ENCODE assay signal across 16 mouse cellular contexts in the genomic region with DNA sequence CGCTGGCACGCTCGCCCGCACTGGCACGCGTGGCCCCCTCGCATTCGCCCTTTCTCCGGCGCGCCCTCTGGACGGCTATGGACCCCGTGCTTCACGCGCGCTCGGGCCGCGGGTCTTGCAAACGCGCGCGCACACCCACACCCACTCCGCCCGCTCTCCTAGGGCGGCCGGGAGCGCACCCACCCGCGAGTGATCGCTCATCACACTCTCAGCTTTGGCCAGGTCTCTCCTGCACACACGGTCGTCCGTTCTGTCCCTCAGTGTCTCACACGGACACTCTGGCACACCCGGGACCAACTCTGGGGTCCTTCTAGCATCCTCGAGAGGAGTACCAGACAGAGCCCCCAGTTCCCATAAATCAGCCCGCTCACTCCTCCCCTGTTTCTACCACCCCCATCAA. TPM values are rescaled to one million over a fixed set of nuclear protein-coding genes. Genes with fewer than 3 reads are reported as not detected.
DNase-seq lines count a peak whose midpoint lies in the region; ATAC-seq and TF ChIP-seq lines count a peak whose summit lies in the region.
"Not testable (repeated sequence)": the region's sequence is repeated elsewhere in the genome, so short reads cannot be mapped to it uniquely, and the experiment has no call there.
"Had no signal": no experiment of that assay in that cellular context is flagged by ENCODE, and none has a peak within 500 bp of the region (broad histone marks: within the 10 kb centered on the region; RNA-seq: fewer than 3 reads in every experiment).

No protein-coding gene starts in this region.

- not testable (repeated sequence) for DNase-seq in left cerebral cortex, adult 2 months (ENCODE audit: extremely low spot score in 1 of 2, low spot score in 2 of 2); midbrain, postnatal 0 days (ENCODE audit: low spot score)

- not testable (repeated sequence) for ATAC-seq in embryonic facial prominence, embryonic 13.5 days (ENCODE audit: insufficient number of reproducible peaks, insufficient read depth, low FRiP score, low TSS enrichment, low read depth); forebrain, embryonic 15.5 days (replicated peaks); heart, embryonic 14.5 days (ENCODE audit: insufficient number of reproducible peaks, insufficient read depth, low FRiP score, low read depth); hindbrain, embryonic 15.5 days (ENCODE audit: low FRiP score, low read depth); lung, embryonic 16.5 days (ENCODE audit: low read depth); midbrain, postnatal 0 days (ENCODE audit: low FRiP score)

- not testable (repeated sequence) for TF ChIP-seq CTCF in left cerebral cortex, adult 2 months (IDR thresholded peaks at IDR 0.05); midbrain, postnatal 0 days (IDR thresholded peaks at IDR 0.05)

- peak overlapping the region; percentile 47 for H3K4me2 ChIP-seq in embryonic facial prominence, embryonic 13.5 days
- H3K4me2 ChIP-seq in forebrain, embryonic 15.5 days (replicated peaks) = peak overlapping the region; percentile 38
- H3K4me2 ChIP-seq in heart, embryonic 14.5 days (ENCODE audit: low read length) = peak overlapping the region; percentile 37
- peak overlapping the region; percentile 45 for H3K4me2 ChIP-seq in hindbrain, embryonic 15.5 days
- peak overlapping the region; percentile 35; the same call in 1 of the 2 replicates for H3K4me2 ChIP-seq in lung, embryonic 16.5 days (ENCODE audit: low read depth, low read length)
- peak overlapping the region; percentile 32; the same call in 1 of the 2 replicates for H3K4me2 ChIP-seq in midbrain, postnatal 0 days (ENCODE audit: low read depth, low read length, poor library complexity, severe bottlenecking)

- peak overlapping the region; percentile 26; the same call in 1 of the 2 replicates for H3K4me3 ChIP-seq in embryonic facial prominence, embryonic 13.5 days
- peak overlapping the region; percentile 23 for H3K4me3 ChIP-seq in forebrain, embryonic 15.5 days
- not testable (repeated sequence) for H3K4me3 ChIP-seq in heart, embryonic 14.5 days (ENCODE audit: control insufficient read depth in 1 of 2, insufficient read depth in 1 of 2, low read depth in 1 of 2, low read length in 2 of 2)
- peak overlapping the region; percentile 24 for H3K4me3 ChIP-seq in hindbrain, embryonic 15.5 days
- 0 out of 2 replicates have a peak overlapping the region, but pooled peaks have one; percentile 36 for H3K4me3 ChIP-seq in left cerebral cortex, adult 2 months
- peak overlapping the region; percentile 19; the same call in 1 of the 2 replicates for H3K4me3 ChIP-seq in lung, embryonic 16.5 days (ENCODE audit: low read length)
- peak overlapping the region; percentile 24; the same call in 1 of the 2 replicates for H3K4me3 ChIP-seq in midbrain, postnatal 0 days (ENCODE audit: low read depth, low read length)

- WGBS in embryonic facial prominence, embryonic 13.5 days = 1% methylated on average over 14 of the region's 38 CpGs
- 5% methylated on average over 14 of the region's 38 CpGs for WGBS in forebrain, embryonic 15.5 days
- 8% methylated on average over 14 of the region's 38 CpGs for WGBS in heart, embryonic 14.5 days
- WGBS in hindbrain, embryonic 15.5 days = 2% methylated on average over 17 of the region's 38 CpGs
- WGBS in lung, embryonic 16.5 days = 3% methylated on average over 11 of the region's 38 CpGs
- 3% methylated on average over 16 of the region's 38 CpGs for WGBS in midbrain, postnatal 0 days

- intact Hi-C loops in left cerebral cortex, adult 2 months (cut with DNase I) = loop anchor here (2.0 kb wide), 1 partner anchor 227 kb away; no protein-coding TSS in a partner anchor

- not testable (repeated sequence) for H3K9ac ChIP-seq in embryonic facial prominence, embryonic 13.5 days; forebrain, embryonic 15.5 days (replicated peaks); heart, embryonic 14.5 days (ENCODE audit: low read length); hindbrain, embryonic 15.5 days; lung, embryonic 16.5 days (ENCODE audit: low read length); midbrain, postnatal 0 days (replicated peaks; ENCODE audit: low read length, poor library complexity, severe bottlenecking)

- not testable (repeated sequence) for H3K36me3 ChIP-seq in embryonic facial prominence, embryonic 13.5 days; forebrain, embryonic 15.5 days; heart, embryonic 14.5 days (ENCODE audit: control insufficient read depth, insufficient read depth, low read length); hindbrain, embryonic 15.5 days; lung, embryonic 16.5 days (ENCODE audit: control insufficient read depth, insufficient read depth, low read length); midbrain, postnatal 0 days (ENCODE audit: insufficient read depth, low read length)

- H3K4me1 ChIP-seq in embryonic facial prominence, embryonic 13.5 days; forebrain, embryonic 15.5 days; heart, embryonic 14.5 days (ENCODE audit: control insufficient read depth in 2 of 2, insufficient read depth in 2 of 2, low read length in 2 of 2); hindbrain, embryonic 15.5 days (replicated peaks); lung, embryonic 16.5 days (replicated peaks; ENCODE audit: control insufficient read depth, insufficient read depth, low read length); midbrain, postnatal 0 days (ENCODE audit: insufficient read depth, low read length): not testable (repeated sequence)

- H3K9me3 ChIP-seq in embryonic facial prominence, embryonic 13.5 days; forebrain, embryonic 15.5 days; heart, embryonic 14.5 days (ENCODE audit: control insufficient read depth, low read length); hindbrain, embryonic 15.5 days; lung, embryonic 16.5 days (ENCODE audit: control insufficient read depth, low read length); midbrain, postnatal 0 days (ENCODE audit: low read length): not testable (repeated sequence)

- not testable (repeated sequence) for H3K27me3 ChIP-seq in embryonic facial prominence, embryonic 13.5 days; forebrain, embryonic 15.5 days; heart, embryonic 14.5 days (ENCODE audit: control insufficient read depth, insufficient read depth, low read length); hindbrain, embryonic 15.5 days; lung, embryonic 16.5 days (ENCODE audit: control insufficient read depth, insufficient read depth, low read depth, low read length); midbrain, postnatal 0 days (ENCODE audit: insufficient read depth, low read length)

- not testable (repeated sequence) for H3K27ac ChIP-seq in embryonic facial prominence, embryonic 13.5 days; forebrain, embryonic 15.5 days (replicated peaks); heart, embryonic 14.5 days (replicated peaks in 1 of 2; ENCODE audit: control insufficient read depth in 1 of 2, insufficient read depth in 1 of 2, low read depth in 2 of 2, low read length in 2 of 2); hindbrain, embryonic 15.5 days (replicated peaks); left cerebral cortex, adult 2 months; lung, embryonic 16.5 days (ENCODE audit: low read length); midbrain, postnatal 0 days (ENCODE audit: low read depth, low read length)

RNA-seq across cellular contexts. Expression of a gene that starts 1.1 kb away (rescaled TPM):
- 11.2 and 16.3 TPM in 2 replicates for polyA plus RNA-seq in embryonic facial prominence, embryonic 13.5 days (2015; fragmentation: Nextera tagmentation; extraction: Ambion mirVana)
- polyA plus RNA-seq in forebrain, embryonic 15.5 days (2015; fragmentation: Nextera tagmentation; extraction: Ambion mirVana) = 15.8 and 16.6 TPM in 2 replicates
- 1.2 and 2.8 TPM in 2 replicates for polyA plus RNA-seq in heart, embryonic 14.5 days (2014; fragmentation: Nextera tagmentation; extraction: Ambion mirVana)
- 29.1 and 33.0 TPM in 2 replicates for polyA plus RNA-seq in hindbrain, embryonic 15.5 days (2015; fragmentation: Nextera tagmentation; extraction: Ambion mirVana)
- 100 to 1,000 TPM; 120 to 127 TPM for total RNA-seq in left cerebral cortex, adult 2 months (2021)
- 6.9 and 8.4 TPM in 2 replicates for polyA plus RNA-seq in lung, embryonic 16.5 days (2015; fragmentation: Nextera tagmentation; extraction: Ambion mirVana)
- 61.6 and 69.2 TPM in 2 replicates for total RNA-seq in midbrain, postnatal 0 days (2014; rRNA removed)
- polyA plus RNA-seq in midbrain, postnatal 0 days (2015; fragmentation: Nextera tagmentation; extraction: Ambion mirVana) = 20.1 and 23.4 TPM in 2 replicates
- total RNA-seq: megakaryocyte progenitor cell, adult 5-6 weeks had no signal
- polyA plus RNA-seq: erythroblast, embryonic 14.5 days had no signal

RNA-seq across cellular contexts. Expression of a gene that starts 4.0 kb away (rescaled TPM):
- polyA plus RNA-seq in embryonic facial prominence, embryonic 13.5 days (2015; fragmentation: Nextera tagmentation; extraction: Ambion mirVana) = 427 and 512 TPM in 2 replicates
- 23.8 and 26.4 TPM in 2 replicates for polyA plus RNA-seq in forebrain, embryonic 15.5 days (2015; fragmentation: Nextera tagmentation; extraction: Ambion mirVana)
- polyA plus RNA-seq in heart, embryonic 14.5 days (2014; fragmentation: Nextera tagmentation; extraction: Ambion mirVana) = 120 and 136 TPM in 2 replicates
- polyA plus RNA-seq in hindbrain, embryonic 15.5 days (2015; fragmentation: Nextera tagmentation; extraction: Ambion mirVana) = 39.4 and 41.6 TPM in 2 replicates
- 10 to 100 TPM; 43.1 to 47.7 TPM for total RNA-seq in left cerebral cortex, adult 2 months (2021)
- 111 and 120 TPM in 2 replicates for polyA plus RNA-seq in lung, embryonic 16.5 days (2015; fragmentation: Nextera tagmentation; extraction: Ambion mirVana)
- 21.8 and 26.5 TPM in 2 replicates for total RNA-seq in midbrain, postnatal 0 days (2014; rRNA removed)
- polyA plus RNA-seq in midbrain, postnatal 0 days (2015; fragmentation: Nextera tagmentation; extraction: Ambion mirVana) = 28.8 and 35.3 TPM in 2 replicates

RNA-seq across cellular contexts. Expression of a gene that starts 17.5 kb away (rescaled TPM):
- 84.5 and 93.3 TPM in 2 replicates for polyA plus RNA-seq in embryonic facial prominence, embryonic 13.5 days (2015; fragmentation: Nextera tagmentation; extraction: Ambion mirVana)
- 58.0 and 70.0 TPM in 2 replicates for polyA plus RNA-seq in forebrain, embryonic 15.5 days (2015; fragmentation: Nextera tagmentation; extraction: Ambion mirVana)
- polyA plus RNA-seq in heart, embryonic 14.5 days (2014; fragmentation: Nextera tagmentation; extraction: Ambion mirVana) = 47.1 and 48.6 TPM in 2 replicates
- polyA plus RNA-seq in hindbrain, embryonic 15.5 days (2015; fragmentation: Nextera tagmentation; extraction: Ambion mirVana) = 58.7 and 58.8 TPM in 2 replicates
- 10 to 100 TPM; 27.7 to 30.7 TPM for total RNA-seq in left cerebral cortex, adult 2 months (2021)
- 80.5 and 85.0 TPM in 2 replicates for polyA plus RNA-seq in lung, embryonic 16.5 days (2015; fragmentation: Nextera tagmentation; extraction: Ambion mirVana)
- total RNA-seq in midbrain, postnatal 0 days (2014; rRNA removed) = 38.3 and 39.7 TPM in 2 replicates
- polyA plus RNA-seq in midbrain, postnatal 0 days (2015; fragmentation: Nextera tagmentation; extraction: Ambion mirVana) = 44.3 and 49.9 TPM in 2 replicates

RNA-seq across cellular contexts. Expression of a gene that starts 27.2 kb away (rescaled TPM):
- 123 and 128 TPM in 2 replicates for polyA plus RNA-seq in embryonic facial prominence, embryonic 13.5 days (2015; fragmentation: Nextera tagmentation; extraction: Ambion mirVana)
- 304 and 307 TPM in 2 replicates for polyA plus RNA-seq in forebrain, embryonic 15.5 days (2015; fragmentation: Nextera tagmentation; extraction: Ambion mirVana)
- 122 and 134 TPM in 2 replicates for polyA plus RNA-seq in heart, embryonic 14.5 days (2014; fragmentation: Nextera tagmentation; extraction: Ambion mirVana)
- 298 and 299 TPM in 2 replicates for polyA plus RNA-seq in hindbrain, embryonic 15.5 days (2015; fragmentation: Nextera tagmentation; extraction: Ambion mirVana)
- 100 to 1,000 TPM; 165 TPM for total RNA-seq in left cerebral cortex, adult 2 months (2021)
- polyA plus RNA-seq in lung, embryonic 16.5 days (2015; fragmentation: Nextera tagmentation; extraction: Ambion mirVana) = 137 and 156 TPM in 2 replicates
- 122 and 150 TPM in 2 replicates for total RNA-seq in midbrain, postnatal 0 days (2014; rRNA removed)
- polyA plus RNA-seq in midbrain, postnatal 0 days (2015; fragmentation: Nextera tagmentation; extraction: Ambion mirVana) = 308 and 345 TPM in 2 replicates

RNA-seq across cellular contexts. Expression of a gene that starts 35.1 kb away (rescaled TPM):
- 0.15 and 0.20 TPM in 2 replicates for polyA plus RNA-seq in embryonic facial prominence, embryonic 13.5 days (2015; fragmentation: Nextera tagmentation; extraction: Ambion mirVana)
- polyA plus RNA-seq in forebrain, embryonic 15.5 days (2015; fragmentation: Nextera tagmentation; extraction: Ambion mirVana) = 0.13 and 0.18 TPM in 2 replicates
- polyA plus RNA-seq in heart, embryonic 14.5 days (2014; fragmentation: Nextera tagmentation; extraction: Ambion mirVana) = not detected in 2 replicates
- polyA plus RNA-seq in hindbrain, embryonic 15.5 days (2015; fragmentation: Nextera tagmentation; extraction: Ambion mirVana) = 0.86 and 1.1 TPM in 2 replicates
- total RNA-seq in left cerebral cortex, adult 2 months (2021) = under 1 TPM in 1 of 2 experiments, not detected in 1; 0.52 TPM
- not detected in 2 replicates for polyA plus RNA-seq in lung, embryonic 16.5 days (2015; fragmentation: Nextera tagmentation; extraction: Ambion mirVana)
- 0.27 and 0.33 TPM in 2 replicates for total RNA-seq in midbrain, postnatal 0 days (2014; rRNA removed)
- polyA plus RNA-seq in midbrain, postnatal 0 days (2015; fragmentation: Nextera tagmentation; extraction: Ambion mirVana) = 0.42 and 0.48 TPM in 2 replicates
- total RNA-seq: adrenal gland, postnatal 36 days; G1E; gastrocnemius, postnatal 4 days; layer of hippocampus, postnatal 14 days; megakaryocyte progenitor cell, adult 5-6 weeks had no signal
- polyA plus RNA-seq: erythroblast, embryonic 14.5 days; G1E; heart, embryonic 10.5 days; kidney, adult 2 months; liver, embryonic 12.5 days had no signal
